Mouse (Mus musculus) c-Kit-negative CD71-positive TER-119-positive erythroid progenitor cells, embryonic 14.5 days (primary cell): ENCODE data around the gene Upk1a.

Experiments used
- DNase-seq: peaks from one replicate; pipeline ENCODE4 v3.0.0-alpha.2; 2013; ENCODE audit warnings: low read depth, low spot score

Upk1a gene

DNA sequence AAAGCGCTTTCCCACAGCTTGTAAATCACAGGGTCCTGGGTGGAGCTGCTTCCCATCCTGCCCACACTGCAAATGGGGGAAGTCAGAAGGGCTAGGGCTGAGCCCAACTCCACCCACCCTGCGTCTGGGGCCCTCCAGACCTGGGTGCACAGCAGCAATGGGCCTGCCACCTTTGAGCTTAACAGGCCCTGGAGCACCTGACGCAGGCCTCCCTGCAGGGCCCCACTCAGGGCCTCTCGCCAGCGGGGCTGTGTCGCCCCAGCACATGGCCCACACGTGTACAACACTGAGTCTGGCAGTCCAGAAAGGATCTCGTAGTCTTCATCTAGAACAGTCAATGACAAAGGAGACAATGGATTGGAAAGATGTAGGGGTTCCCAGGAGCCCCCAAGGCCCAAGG, 32.7 kb downstream of the Upk1a start:
- no peak for DNase-seq

DNA sequence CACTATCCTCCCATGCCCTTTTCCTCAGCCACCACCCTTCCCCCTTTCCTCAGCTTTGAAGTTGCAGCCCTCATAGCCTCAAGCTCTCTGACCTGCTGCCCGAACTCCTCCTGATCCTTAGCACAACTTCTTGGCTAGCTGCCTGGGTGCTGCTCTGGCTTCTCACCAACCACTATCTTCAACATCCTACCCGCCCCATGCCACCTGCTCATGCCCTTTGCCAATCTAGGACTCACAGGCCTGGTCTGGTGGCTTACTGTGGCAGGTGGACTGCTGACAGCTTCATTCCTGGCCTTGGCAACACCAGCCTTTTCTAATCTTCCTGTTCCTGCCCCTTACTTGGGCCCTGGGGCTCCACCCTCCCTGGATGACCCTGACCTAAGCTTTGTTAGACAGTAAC, 39.7 kb downstream of the Upk1a start:
- no peak for DNase-seq

DNA sequence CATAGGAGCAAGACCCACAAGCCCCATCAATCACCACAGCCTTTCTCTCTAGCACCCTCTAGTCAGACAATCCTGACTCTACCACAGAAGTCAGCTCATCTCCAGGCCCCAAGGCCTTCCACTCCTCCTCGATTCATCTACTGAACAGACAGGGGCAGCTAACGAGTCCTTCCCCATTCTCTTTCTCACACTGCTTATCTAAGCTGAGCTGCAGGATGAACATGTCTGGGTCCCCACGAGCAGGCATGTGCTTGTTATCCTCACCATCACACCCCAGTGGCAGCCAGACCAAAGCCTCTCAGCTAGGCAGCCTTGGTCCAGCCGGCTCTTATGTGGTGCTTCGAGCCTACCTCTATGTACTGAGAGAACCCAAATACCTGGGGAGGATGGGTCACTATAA, 40.3 kb downstream of the Upk1a start:
- no peak for DNase-seq

DNA sequence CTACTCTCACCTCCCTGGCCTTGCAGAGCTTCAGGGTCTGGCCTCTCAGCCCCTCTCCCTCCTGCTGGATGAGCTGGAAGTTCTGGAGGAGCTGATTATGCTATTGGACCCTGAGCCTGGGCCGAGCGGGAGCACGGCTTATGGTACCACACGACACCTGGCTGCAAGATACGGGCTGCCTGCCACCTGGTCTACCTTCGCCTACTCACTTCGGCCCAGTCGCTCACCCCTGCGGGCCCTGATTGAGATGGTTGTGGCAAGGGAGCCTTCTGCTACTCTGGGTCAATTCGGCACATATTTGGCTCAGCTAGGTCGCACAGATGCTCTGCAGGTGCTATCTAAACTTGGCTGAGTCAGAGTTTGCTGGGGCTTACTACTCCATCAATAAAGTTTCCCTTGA, 45.1 kb downstream of the Upk1a start:
- DNase-seq, result no peak

DNA sequence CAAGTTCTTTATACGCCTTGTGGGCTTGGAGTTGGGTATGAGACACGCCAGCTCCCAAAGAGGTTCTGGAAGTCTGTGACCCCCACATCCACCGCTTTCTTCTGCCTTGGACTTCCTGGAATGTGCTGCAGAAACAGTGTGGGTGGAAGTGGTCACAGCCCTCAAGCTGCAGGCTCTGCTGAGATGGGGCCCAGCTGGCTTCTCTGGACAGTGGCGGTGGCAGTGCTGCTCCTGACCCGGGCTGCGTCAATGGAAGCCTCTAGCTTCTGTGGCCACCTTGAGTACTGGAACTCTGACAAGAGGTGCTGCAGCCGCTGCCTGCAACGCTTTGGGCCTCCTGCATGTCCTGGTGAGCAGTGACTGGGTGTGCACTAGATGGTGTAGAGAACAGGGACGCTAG, 46.6 kb downstream of the Upk1a start:
- no peak for DNase-seq

DNA sequence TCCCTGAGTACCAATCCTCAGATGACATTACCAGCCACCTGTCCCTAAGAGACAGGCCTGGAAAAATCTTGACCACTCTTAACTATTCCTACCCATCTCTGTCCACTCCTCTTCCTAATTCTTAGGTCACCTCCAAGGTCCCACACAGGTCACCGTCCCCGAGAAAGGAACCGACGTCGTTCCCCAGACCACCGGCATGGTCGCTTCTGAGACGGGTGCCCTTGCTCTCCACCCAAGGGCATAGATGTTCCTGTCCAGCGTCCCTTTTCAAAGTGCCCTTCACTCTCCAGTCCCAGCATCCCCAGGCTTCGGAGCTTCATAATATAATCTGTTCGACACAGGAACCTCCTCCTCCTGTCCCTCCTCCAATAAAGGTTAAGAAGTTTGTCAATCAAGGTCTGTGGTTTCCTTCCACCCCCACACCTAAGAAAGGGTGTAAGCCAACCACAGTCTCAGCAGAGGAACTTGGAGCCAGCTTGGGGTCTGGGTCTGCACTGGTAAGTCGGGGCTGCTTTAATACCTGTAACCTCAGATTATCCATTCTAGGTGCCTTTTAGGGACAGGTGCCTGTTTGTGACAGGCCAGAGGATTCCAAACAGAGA, 47.6 kb downstream of the Upk1a start, which contains the start of gene Igflr1:
Igflr1 (plus strand) TSS at position 458 of the 602 bp plus-strand sequence.
- no peak for DNase-seq

DNA sequence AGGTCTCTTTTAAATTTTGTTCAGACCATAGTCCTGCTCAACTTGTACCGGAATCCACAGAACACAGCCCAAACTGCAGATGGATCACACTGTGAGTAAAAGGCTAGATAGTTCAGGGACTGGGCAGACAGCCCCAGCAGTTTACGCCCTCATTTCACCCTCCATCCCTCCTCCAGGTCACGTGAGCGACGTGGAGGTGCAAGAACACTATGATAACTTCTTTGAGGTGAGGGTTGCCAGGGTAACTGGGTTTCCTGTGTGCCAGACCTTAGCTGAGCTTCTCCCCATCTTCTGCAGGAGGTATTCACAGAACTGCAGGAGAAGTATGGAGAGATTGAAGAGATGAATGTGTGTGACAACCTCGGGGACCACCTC, 48.8 kb downstream of the Upk1a start:
- DNase-seq, result peak; percentile 17

DNA sequence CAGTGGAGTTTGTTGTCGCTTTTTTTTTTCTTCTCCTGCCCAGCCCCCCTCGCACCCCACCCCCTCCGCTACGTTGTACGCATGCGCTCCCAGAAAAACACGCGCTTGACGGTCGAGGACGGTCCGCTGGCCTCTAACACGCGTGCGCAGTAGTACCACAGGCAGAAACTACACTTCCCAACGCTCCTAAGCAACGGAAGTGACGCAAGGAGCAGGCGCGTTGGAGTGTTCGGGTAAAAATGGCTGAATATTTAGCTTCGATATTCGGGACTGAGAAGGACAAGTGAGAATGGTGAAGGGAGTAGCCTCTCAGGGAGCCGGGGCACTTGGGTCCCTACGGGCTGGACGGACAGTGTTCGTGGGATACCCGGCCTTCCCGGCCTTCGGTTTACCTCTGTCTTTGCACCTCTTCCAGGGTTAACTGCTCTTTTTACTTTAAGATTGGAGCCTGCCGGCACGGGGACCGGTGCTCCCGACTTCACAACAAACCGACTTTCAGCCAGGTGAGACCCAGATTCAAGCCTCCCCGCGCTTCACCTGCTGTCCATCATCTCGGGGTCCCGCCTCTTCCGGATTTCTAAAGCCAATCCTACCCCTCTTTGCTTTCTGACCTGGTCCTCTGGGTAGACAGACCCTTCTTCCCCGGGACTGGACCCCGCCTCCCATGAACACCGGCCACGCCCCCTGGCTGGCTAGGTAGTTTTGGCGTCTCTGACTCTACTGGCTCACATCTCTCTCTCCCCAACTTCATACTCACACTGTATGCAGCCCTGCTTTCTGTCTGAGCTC, 49.3 kb downstream of the Upk1a start, which contains the start of the genes U2af1l4, Gm49396 and Psenen:
U2af1l4 (plus strand) TSS at position 185 of the 789 bp plus-strand sequence.
Gm49396 (plus strand) TSS at position 228 of the 789 bp plus-strand sequence.
Psenen (minus strand) TSS at position 511 of the 789 bp plus-strand sequence.
- peak; percentile 96 for DNase-seq

DNA sequence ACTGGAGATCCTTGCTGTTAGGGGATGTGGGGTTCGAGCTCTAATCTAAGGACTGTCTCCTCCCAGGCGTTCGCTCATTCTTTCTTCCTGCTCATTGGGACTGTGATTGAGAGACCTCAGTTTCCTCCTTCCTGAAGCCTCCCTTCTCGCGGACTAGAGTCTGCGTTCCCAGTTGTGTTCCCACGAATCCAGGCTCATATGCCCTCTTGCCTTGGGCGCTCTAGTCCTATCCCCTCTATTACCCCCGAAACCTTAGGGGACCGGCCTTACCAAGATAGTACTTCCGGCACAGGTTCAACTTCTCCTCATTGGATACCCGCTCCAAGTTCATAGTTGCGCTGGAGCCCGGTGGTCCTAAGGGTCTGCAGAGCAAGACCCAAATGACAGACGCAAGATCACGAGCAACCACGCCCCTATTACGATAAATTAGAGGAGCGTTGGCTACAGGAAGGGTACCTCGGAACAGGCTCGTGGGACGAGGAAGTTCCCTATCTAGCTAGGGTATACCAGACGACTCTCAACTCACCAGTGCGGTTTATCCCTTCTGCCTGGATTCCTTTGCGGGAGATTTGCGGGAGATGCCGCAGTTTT, 50.0 kb downstream of the Upk1a start:
- DNase-seq, result peak; percentile 20

DNA sequence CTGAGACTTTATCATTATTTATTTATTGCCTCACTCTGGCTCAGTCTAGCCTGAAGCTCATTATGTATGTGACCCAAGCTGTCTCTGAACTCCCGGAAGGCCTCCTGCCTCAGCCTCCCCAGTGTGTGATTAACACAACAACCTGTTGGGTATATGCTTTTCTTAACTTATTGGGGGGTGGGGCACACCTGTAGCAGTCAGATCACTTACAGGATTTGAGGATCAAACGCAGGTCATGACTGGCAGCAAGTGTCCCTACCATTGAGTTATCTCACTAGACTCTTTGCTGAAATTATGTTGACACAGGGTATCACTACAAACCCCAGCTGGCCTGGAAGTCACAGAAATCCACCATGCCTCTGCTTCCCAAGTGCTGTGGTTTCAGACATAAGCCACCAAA, 52.4 kb downstream of the Upk1a start:
- DNase-seq, result no peak

DNA sequence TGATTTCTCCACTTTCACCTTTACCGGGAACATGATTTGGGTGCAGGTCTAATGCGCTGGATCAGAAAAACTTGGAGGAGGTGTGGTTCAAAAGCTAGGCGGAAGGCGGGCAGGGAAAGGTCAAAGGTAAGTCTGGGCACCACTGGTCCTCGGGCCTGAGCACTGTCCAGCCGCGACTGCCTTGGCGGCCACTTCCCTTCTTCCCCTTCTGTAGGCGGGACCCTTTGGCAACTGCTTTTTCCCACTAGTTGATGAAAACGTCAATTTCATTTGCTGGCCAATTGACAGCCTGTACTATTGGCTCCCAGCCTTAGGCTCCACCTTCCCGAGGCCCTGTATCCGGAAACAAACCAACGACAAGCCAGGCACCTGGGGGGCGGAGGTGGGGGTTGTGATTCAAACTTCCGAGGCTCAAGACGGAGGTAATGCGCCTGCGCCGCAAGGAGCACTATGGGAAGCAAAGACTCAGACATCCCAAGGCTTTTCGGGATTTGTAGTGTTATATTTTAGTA, 53.1 kb downstream of the Upk1a start, which contains the start of gene Lin37:
Lin37 (minus strand) TSS at position 396 of the 512 bp plus-strand sequence.
- DNase-seq, result peak; percentile 86

DNA sequence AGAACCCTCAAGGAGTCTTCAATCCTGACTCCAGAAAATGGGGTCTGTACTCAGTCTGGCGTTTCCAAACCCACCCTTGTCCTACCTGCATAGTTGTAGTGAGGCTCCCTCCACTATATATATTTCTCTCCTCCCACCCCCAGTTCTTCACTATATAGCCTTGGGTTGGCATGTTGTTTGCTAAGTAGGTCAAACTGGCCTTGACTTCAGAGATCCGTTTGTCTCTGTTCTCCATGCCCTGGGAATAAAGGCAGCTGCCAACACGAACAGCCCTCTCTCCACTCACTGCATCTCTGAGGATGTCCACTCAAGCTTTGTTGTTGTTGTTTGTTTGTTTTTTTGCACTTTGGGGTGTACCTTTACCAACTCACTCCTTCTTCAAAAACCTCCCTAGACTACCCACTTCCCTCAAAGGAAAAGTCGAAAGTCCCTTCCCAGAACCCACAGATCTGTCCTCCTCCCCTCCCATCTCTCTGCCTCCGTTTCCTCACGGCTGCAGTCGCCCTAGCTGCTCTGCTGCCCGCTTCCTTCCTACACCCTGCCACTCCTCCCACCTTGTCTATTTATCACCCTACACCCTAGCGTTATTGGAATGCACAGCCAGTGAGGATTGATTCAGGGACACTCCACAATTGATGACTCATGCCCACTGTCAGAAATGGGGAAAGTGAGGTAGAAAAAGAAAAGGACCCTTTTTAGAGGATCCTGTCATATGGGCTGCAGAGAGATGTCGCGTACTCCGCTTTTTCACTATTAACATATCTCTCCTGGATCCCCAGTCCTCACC, 53.8 kb downstream of the Upk1a start:
- peak; percentile 49 for DNase-seq

DNA sequence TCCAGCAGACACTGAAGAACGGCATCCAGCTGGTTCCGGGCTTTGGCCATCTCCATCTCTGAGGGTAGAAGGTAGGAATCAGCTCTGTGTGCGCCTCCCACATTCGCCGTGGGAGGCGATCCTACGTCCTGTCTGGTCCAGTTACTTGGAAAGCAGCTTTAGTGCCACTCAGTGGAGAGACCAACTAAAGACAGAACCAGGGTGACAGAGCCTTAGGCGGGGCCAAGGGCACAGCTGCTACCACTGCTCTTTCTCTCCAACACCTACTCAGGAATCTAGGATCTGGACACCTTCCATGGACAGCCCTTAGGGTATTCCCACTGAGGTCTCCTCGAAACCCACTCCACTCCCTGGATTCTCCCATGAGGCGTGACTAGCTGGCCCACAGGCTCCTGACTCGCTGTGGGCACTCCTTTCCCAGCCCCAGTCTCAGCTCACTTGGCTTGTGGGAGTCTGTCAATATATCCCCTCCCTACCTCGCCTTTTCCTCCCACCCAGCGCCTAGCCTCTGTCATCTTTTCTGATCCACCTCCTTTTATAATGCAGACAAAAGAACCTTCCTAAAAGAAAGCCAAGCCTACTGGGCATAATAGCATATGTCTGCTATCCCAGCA, 54.6 kb downstream of the Upk1a start:
- no peak for DNase-seq

DNA sequence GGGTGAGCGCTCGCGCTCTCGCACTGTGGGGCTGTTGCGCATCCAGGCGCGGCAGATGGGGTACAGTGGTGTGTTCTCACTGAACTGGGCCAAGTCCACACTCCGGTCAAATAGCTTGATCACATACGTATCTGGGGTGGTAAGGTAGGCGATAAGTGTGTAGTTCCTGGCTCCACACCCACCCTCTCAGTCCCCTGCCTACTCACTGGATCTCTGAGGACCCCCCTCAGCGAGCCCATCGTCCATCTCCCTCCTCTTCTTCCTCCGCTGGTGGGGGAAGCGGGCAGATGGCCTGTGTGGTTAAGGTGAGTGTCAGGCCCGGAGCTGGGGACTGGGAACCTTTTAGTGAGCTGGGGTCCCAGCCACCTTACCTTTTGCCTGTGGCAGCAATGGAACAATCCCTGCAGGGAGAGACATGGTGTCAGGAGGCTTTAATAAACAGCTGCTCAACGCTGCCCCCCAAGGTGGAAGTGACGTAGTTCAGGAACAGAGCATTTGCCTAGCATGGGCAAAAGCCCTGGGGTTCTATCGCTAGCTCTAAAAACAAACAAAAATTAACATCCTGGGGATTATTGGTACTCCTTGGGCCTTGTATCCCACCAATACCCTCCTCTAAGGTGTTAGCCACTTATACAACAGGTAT, 55.6 kb downstream of the Upk1a start:
- DNase-seq, result no peak

DNA sequence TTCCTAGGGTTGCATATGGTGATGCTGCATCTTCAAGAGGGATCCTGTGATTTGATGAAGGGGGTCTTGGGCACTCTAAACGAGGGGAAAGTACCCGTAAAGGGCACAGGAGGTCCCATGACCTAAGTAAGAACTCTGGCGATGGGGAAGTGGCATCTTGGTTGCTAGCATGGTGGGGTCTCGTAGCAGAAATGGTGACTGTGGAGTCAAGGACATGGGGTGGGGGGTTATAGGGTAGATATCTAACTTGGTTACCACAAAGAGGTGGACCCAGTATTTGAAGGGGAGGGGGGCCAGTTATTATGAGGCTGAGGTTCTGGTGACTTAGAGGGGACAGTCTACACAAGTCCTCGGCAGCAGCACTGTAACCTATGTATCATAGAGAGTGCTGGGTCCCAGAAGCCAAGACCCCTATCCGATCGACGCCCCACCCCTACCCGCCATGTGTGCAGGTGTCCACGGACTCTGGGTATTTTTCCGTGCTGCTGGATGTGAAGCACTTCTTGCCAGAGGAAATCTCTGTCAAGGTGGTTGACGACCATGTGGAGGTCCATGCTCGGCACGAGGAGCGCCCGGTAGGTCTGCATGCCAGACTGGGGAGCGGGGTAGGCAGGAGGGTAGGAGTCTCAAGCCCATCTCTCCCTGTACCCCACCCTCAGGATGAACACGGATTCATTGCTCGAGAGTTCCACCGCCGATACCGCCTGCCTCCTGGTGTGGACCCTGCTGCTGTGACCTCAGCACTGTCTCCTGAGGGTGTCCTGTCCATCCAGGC, 58.6 kb downstream of the Upk1a start:
- DNase-seq, result no peak
